Comparison of ENCODE assay signal across 12 mouse cellular contexts in genomic region chr17:86149726-86150125, GRCm38 (mm10).
"Had no signal": no experiment of that assay in that cellular context is flagged by ENCODE, and none has a peak within 500 bp of the region (broad histone marks: within the 10 kb centered on the region; RNA-seq: fewer than 3 reads in every experiment).

No protein-coding gene starts in this region.

- H3K4me2 ChIP-seq: limb, embryonic 15.5 days; lung, embryonic 15.5 days; midbrain, embryonic 12.5 days; neural tube, embryonic 13.5 days had no signal

- H3K36me3 ChIP-seq: limb, embryonic 15.5 days; lung, embryonic 15.5 days; midbrain, embryonic 12.5 days; neural tube, embryonic 13.5 days had no signal

- H3K4me3 ChIP-seq: limb, embryonic 15.5 days; lung, embryonic 15.5 days; midbrain, embryonic 12.5 days; neural tube, embryonic 13.5 days had no signal

- H3K9ac ChIP-seq: limb, embryonic 15.5 days; lung, embryonic 15.5 days; midbrain, embryonic 12.5 days; neural tube, embryonic 13.5 days had no signal

- H3K27me3 ChIP-seq: limb, embryonic 15.5 days; lung, embryonic 15.5 days; midbrain, embryonic 12.5 days; neural tube, embryonic 13.5 days had no signal

- H3K27ac ChIP-seq: limb, embryonic 15.5 days; lung, embryonic 15.5 days; macrophage; midbrain, embryonic 12.5 days; neural tube, embryonic 13.5 days; stomach, postnatal 0 days had no signal

- H3K9me3 ChIP-seq: limb, embryonic 15.5 days; lung, embryonic 15.5 days; midbrain, embryonic 12.5 days; neural tube, embryonic 13.5 days had no signal

- DNase-seq: kidney, adult 9 months; kidney, postnatal 10 days; layer of hippocampus, postnatal 36 days; lung, postnatal 14 days; right cerebral cortex, postnatal 14 days; thymus, postnatal 4 days had no signal
